Mouse (Mus musculus): ENCODE measurements around the gene Gm49711.

Gm49711 gene

DNA sequence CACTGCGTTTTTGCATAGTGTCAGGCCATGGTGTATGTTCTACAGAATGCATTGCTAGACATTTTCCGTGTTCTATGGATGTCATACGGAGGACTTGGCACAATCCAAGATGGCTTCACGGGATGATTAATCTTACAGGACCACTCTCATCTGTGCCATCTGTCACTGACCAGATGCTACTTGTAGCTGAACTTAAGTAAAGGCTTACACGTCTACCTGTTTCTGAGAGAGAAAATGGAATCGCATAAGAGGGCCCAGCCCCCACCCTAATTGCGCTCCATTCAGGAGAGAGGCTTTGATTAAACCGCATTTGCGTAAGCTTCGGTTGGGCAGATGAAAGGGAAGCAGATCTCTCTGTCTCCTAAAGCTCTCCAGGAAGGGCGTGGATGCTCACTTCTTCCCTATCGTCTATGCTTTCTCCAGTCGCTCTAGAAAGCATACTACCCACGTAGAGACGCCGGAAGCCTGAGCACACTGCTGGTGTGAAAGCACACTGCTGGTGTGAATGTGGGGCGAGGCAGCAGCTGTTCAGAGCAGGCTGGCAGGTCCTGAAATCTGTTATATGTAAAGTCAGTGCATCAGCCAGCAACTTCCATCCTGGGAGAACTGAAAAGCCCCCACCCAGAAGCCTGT is 62.9 kb downstream of the Gm49711 start:
- peak; percentile 27 for DNase-seq (ENCODE audit: low read depth, low spot score)

- DNase-seq (ENCODE audit: low read depth, low spot score): peak; percentile 43
Measured at GRCm38 (mm10) chr16:92127226-92127625, 69.1 kb downstream of the Gm49711 start.

DNA sequence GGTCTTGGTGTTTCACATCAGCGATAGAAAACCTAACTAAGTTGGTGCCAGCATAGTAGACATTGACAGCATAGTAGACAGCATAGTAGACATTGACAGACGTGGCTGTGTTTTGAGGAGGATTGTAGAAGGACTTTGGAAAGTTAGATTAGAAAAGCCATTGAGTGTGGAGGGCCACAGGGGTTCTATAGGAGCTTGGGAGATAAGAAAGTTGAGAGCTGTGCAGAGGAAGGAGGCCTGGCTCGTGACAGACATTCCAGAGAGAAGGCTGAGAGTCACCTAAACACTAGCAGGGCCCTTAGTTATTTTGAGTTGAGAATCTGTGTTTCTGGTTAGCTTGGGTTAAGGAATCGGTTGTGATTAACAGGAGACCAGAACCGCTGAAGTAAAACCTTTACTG is 69.5 kb downstream of the Gm49711 start:
- no peak for DNase-seq (ENCODE audit: low read depth, low spot score)

GRCm38 (mm10) chr16:92129843-92130242 is 71.7 kb downstream of the Gm49711 start:
- no peak for DNase-seq (ENCODE audit: low read depth, low spot score)

GRCm38 (mm10) chr16:92132511-92132910 is 74.4 kb downstream of the Gm49711 start:
- no peak for DNase-seq (ENCODE audit: low read depth, low spot score)

DNA sequence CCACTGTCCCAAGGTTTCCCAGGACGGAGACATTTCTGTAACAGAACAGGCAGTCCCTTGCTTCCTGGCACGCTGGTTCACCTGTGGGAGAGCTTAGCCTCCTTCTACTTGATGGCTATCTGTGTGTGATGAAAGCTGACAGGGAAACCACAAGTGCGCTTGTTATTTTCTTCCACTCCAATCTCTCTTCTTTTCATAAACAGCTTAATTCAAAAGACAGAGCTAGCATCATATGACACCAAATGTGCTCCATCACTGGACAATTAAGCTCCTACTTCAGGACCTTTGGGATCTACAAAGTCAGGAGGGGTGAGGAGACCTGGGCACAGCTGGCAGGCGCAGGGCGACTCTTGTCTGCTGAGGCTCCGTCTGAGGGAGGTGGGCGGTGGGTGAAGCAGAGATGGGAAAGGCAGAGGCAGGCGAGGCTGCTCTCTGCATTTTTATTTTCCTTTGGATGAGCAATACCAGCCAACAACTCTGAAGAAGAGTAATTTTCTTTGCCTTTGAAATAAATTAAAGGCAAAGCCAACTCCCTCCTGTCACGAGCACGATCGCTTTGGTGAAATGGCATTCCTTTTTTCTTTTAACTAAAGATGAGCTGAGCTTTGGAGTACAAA is 76.1 kb downstream of the Gm49711 start:
- DNase-seq (ENCODE audit: low read depth, low spot score): no peak

DNA sequence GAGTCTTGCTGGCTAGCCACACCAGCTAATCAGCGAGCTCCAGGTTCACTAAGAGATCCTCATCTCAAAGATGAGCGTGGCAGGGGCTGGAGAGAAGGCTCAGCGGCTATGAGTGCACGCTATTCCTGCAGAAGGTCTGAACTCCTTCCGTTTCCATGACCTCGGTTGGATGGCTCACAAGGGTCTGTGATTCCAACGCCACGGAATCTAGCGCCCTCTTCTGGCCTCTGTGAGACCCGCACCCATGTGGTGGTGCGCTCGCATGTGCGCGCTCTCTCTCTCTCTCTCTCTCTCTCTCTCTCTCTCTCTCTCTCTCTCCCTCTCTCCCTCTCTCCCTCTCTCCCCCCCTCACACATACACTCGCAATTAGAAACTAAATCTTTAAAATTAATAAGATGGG is 78.2 kb downstream of the Gm49711 start:
- peak; percentile 65 for DNase-seq (ENCODE audit: low read depth, low spot score)

DNA sequence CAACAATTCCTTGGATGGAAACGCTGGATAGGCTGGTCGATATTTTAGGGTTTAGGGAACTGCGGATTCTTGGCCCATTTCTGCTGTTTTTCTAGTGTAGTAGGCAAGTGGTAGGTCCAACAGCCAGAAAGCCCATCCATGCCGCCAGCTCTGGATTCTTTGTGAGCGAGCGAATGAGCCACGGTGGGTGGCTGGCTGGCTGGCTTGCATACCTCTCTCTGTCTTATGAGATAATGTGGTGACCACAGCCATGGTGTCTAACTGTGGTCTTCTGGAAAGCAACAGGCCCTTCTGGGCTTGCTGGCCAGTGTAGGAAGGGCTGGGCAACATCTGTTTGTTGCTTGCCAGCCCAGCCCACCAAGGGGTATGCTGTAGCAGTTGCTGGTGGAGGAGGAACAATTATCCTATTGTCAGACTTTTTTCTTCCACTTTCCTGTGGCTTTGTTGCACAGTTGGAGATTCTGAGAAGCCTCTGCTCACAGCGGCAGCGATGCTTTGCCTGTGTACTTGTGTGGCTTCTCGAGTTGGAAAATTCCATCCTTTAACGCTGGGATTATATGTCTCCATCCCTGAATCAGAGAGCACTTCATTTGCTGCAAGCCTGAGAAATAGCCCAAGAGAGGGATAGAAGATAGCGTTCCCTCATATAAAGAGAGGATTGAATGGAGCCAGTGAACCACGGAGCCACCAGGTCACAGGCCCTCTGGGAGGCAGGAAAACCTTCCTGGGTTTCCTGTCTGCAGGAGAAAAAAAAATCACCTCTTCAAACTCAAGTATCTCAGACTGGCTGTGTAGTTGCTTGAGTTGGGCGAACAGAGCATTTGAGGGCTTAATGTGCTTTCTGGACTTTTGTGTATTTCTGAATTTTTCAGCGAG is 81.5 kb downstream of the Gm49711 start:
- DNase-seq (ENCODE audit: low read depth, low spot score): peak; percentile 36

DNA sequence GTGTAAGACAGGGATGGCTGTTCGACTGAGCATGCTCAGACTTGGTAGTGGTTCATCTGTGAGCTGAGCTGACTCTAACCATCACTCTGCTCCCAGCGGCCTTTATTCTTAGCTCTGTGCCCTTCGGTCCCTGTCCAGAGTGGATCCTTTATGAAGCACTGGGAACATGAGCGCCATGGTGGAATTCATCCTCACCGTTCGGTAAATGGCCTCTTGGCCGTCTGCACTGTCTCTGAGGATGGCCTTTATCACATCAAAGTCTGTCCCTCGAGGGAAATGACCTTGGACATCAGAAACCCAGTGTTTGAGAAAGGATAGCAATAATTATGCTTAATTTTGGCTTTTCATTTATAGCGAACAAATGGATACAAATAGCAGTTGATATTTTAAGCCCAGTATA is 82.2 kb downstream of the Gm49711 start:
- DNase-seq (ENCODE audit: low read depth, low spot score): no peak

DNA sequence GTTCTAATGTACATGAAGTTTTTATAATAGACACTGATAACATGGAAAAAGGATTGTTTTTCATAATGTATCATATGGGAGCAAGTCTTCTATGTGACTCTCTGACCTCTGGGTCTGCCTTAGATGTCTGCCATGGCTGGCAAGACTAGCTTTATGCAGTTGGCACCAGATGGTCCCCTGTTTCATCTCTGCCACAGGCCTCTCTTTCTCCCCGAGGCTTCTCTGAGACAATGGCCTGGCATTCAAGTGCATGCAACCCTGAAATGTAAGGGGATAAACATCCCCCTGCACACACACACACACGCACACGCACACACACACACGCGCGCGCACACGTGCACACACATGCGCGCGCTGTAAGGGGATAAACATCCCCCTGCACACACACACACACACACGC is 82.9 kb downstream of the Gm49711 start:
- no peak for DNase-seq (ENCODE audit: low read depth, low spot score)

DNA sequence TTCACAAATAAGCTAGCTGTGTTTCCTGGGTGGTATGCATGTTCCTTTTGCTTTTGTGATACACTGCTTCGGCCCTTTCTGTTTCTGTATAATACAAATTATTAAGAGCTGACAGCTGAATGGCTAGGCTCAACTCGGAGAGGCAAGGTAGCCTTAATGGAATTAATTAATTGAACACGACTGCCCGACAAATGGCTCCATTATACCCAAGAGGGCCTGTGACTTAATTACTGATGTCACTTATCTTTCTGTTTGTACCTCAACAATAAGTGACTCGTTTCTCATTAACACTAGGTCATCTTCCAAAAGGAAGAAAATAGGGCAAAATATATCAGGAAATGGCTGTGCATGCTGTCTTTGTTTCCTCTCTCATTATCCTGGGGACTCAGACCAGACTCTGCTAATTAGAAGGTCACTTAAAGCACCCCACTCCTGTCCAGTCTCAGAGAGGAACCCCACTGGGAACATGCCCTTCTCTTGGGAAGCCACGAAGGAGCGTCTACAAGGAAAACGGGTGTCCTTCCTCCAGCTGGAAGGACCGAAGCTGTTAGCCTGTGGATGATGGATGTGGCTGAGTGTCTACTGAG is 84.4 kb downstream of the Gm49711 start:
- DNase-seq (ENCODE audit: low read depth, low spot score): no peak

- DNase-seq (ENCODE audit: low read depth, low spot score): no peak
Measured at GRCm38 (mm10) chr16:92147631-92148366, 89.7 kb downstream of the Gm49711 start.

- no peak for DNase-seq (ENCODE audit: low read depth, low spot score)
Measured at GRCm38 (mm10) chr16:92148367-92148728, 90.2 kb downstream of the Gm49711 start.

DNA sequence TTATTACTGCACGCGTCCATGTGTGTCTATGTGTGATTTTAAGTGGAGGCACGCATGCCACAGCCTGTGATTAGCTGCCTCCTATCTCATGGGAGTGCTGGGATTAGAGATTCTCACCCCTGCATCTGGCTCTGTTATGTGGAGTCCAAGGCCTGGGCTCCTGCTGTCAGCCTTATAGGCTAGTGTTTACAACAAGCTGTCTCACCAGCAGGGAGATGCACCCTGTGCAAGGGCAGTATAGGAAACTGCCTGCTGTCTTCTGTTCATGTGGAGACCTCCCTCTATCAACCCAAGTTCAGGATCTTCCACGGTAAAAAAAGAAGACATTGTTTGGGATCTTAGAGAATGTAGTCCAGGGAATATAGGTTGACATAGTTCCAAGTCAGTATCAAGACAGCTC is 92.9 kb downstream of the Gm49711 start:
- DNase-seq (ENCODE audit: low read depth, low spot score): no peak

DNA sequence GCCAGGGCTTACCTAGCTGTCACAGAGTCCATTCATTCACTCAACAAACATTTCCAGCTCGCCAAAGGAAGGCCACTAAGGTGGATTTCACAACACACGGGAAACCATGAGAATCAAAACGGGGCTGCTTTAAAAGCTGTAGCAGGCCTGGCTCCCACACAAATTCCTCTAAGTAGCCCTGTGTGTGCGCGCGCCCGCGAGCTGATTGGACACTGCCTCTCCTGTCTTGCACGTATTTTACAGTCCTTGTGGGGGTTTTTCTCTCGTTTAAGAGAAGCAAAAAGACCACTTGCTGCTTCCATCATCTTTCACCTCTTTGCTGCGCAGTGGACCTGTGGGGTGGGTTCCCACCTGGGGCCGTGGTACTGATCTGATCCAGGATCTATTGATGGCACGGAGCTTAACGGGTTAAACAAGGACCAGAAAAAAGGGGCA is 99.9 kb downstream of the Gm49711 start:
- DNase-seq (ENCODE audit: low read depth, low spot score): peak; percentile 52

DNA sequence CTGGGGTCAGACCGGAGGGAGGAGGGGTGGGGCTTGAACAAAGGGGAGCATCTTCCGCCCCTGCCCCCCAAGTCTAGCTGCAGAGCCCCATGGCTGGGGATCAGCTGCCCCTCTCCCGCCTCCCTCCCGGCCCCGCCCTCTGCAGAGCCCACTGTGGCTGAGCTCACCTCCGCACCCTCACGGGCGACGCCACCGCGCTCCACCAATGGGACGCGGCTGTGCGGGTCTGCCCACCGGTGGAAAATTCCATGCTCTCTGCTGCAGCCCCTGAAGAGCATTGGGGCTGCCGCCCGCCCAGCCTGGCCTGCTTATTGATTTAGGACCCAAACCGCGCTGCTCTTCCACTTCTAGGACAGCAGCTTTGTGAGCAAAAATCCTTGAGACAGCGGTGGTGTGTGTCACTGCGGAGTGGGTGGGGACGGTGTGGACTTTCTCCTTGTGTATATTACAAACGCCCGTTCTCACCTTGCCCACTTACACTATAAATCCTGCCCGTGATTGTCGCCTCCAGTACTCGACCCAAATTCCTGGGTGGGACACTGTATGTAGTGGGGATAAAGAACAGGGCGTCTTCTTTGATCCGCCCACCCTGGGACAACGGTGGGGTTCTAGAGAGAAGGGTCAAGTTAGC is 100.5 kb downstream of the Gm49711 start:
- peak; percentile 84 for DNase-seq (ENCODE audit: low read depth, low spot score)

DNA sequence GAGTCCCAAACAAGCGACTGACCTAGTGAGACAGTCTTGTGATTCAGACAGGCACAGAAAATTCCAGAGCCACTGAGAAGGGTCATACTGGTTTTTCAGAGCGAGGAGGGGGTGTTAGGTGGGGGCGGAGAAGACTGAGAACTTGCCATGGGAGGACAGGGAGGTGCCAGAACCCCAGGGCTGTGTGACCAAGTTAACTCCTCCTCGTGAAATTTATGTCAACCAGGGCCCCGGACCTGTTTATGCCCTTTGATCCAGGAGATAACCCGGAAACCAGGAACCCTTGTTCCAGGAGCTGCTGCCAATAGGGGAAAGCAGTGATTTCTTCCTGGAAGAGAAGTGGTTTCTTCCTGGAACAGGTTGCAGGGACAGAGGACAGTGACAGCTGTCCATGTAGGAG is 101.0 kb downstream of the Gm49711 start:
- no peak for DNase-seq (ENCODE audit: low read depth, low spot score)

DNA sequence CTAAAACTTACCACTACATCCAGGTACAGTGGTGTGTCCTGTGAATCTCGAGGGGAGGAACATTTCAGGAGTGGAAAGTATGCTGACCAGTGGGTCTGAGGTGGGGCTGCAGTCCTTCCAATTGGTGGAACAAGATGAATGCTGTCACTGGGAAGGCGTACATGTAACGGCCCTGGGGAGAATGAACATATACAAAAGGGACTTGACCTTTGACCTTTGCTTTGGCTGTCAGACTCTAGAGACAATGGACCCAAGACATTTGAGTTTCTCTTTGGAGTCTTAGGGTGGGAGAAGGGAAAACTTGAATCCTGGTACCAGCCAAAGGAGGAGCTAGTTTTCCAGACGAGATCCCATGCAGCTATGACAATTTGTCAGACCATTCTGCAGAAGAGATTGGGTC is 104.2 kb downstream of the Gm49711 start:
- no peak for DNase-seq (ENCODE audit: low read depth, low spot score)

DNA sequence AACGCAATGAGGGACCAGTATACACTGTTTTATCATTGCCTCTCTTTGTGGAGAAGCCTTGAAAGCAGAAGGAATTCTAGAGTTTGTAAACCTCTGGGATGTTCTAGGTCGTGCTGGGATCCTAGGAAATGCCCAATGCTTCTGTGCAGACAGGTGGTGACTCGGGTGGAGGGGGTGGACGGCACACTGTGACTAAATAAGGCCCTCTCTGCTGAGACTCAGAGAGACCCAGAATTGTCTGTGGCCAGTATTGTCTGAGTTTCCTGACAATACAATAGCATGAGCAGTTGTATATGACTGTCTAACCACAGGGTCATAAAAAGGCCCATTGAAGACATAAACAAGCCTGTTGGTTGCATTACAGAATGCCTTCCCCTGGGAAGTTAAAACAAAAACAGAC is 105.4 kb downstream of the Gm49711 start:
- DNase-seq (ENCODE audit: low read depth, low spot score): no peak

- DNase-seq (ENCODE audit: low read depth, low spot score): no peak
Measured at GRCm38 (mm10) chr16:92176052-92176451, 117.9 kb downstream of the Gm49711 start.

- no peak for DNase-seq (ENCODE audit: low read depth, low spot score)
Measured at GRCm38 (mm10) chr16:92177718-92178117, 119.6 kb downstream of the Gm49711 start.
